In the genomic region with DNA sequence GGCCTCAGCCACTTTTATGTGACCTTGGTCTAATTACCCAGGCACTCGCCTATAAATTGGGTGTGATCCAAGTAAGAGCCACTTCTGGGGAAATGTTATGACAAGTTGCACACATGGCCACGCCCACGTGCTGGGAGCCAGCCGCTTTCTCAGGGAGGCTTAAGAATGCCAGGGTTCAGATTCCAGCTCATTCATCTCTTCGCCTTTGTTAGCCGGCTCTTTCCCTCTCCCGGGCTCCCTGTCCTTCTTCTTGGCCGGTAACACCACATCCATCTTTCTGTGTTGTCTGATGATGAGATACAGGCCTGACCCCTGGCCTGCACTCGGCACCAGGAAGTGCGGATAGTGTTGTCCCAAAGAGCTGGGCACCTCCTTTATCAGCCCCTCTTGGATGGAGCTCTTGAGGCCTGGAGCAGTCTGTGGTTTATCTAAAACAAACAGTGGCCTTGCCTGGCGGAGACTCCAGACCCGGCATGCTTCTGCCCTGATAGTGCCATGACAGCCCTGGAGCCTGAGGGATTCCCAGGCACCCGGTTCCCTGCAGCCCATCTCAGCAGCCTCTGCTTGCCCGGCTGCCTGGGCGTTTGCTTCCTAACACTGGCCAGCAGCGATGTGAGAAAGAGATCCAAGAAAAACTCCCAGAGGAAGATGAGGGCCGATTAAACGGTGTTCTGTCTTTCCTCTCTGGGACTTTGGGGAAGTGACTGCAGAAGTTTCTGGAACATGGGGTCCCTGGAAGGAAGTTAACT, we compare ENCODE assay signal across 8 mouse cellular contexts.
DNase-seq lines count a peak whose midpoint lies in the region; ATAC-seq and TF ChIP-seq lines count a peak whose summit lies in the region.

No protein-coding gene starts in this region.

- 0 out of 2 replicates have a peak overlapping the region, but pooled peaks have one; percentile 5 for H3K27ac ChIP-seq in MEL (ENCODE audit: control insufficient read depth, low read depth, low read length)
- H3K27ac ChIP-seq in forebrain, postnatal 0 days (ENCODE audit: low read depth, low read length) = no peak overlapping the region
- peak overlapping the region; percentile 86 for H3K27ac ChIP-seq in hindbrain, embryonic 12.5 days
- peak overlapping the region; percentile 90 for H3K27ac ChIP-seq in limb, embryonic 11.5 days (replicated peaks; ENCODE audit: low read depth, low read length)
- peak overlapping the region; percentile 83 for H3K27ac ChIP-seq in midbrain, embryonic 12.5 days (replicated peaks)
- H3K27ac ChIP-seq in stomach, postnatal 0 days (replicated peaks) = peak overlapping the region; percentile 88

- H3K27me3 ChIP-seq in MEL (ENCODE audit: control insufficient read depth in 1 of 2, insufficient read depth in 2 of 2, low read length in 2 of 2) = no peaks in the 10 kb centered on the region
- H3K27me3 ChIP-seq in forebrain, postnatal 0 days (ENCODE audit: insufficient read depth, low read length) = no peaks in the 10 kb centered on the region
- no peaks in the 10 kb centered on the region for H3K27me3 ChIP-seq in hindbrain, embryonic 12.5 days
- no peaks in the 10 kb centered on the region for H3K27me3 ChIP-seq in limb, embryonic 11.5 days (ENCODE audit: control insufficient read depth, insufficient read depth, low read length)
- H3K27me3 ChIP-seq in midbrain, embryonic 12.5 days = no peaks in the 10 kb centered on the region
- H3K27me3 ChIP-seq in stomach, postnatal 0 days (ENCODE audit: control insufficient read depth, insufficient read depth, low read length) = no peaks in the 10 kb centered on the region

- no peak overlapping the region for H3K9ac ChIP-seq in MEL (ENCODE audit: control insufficient read depth, low read depth, low read length, poor library complexity, severe bottlenecking)
- no peak overlapping the region for H3K9ac ChIP-seq in forebrain, postnatal 0 days
- no peak overlapping the region for H3K9ac ChIP-seq in hindbrain, embryonic 12.5 days
- H3K9ac ChIP-seq in limb, embryonic 11.5 days (ENCODE audit: low read length) = peak overlapping the region; percentile 45
- peak overlapping the region; percentile 37; the same call in 1 of the 2 replicates for H3K9ac ChIP-seq in midbrain, embryonic 12.5 days (replicated peaks)
- H3K9ac ChIP-seq in stomach, postnatal 0 days (ENCODE audit: low read length) = peak overlapping the region; percentile 24; the same call in 1 of the 2 replicates

- no peak overlapping the region for H3K4me2 ChIP-seq in forebrain, postnatal 0 days (ENCODE audit: low read depth)
- H3K4me2 ChIP-seq in hindbrain, embryonic 12.5 days (replicated peaks) = 0 out of 2 replicates have a peak overlapping the region, but pooled peaks have one; percentile 3
- H3K4me2 ChIP-seq in limb, embryonic 11.5 days (ENCODE audit: low read depth, severe bottlenecking) = peak overlapping the region; percentile 24
- peak overlapping the region; percentile 10; the same call in 1 of the 2 replicates for H3K4me2 ChIP-seq in midbrain, embryonic 12.5 days (replicated peaks)
- H3K4me2 ChIP-seq in stomach, postnatal 0 days (replicated peaks; ENCODE audit: low read depth) = peak overlapping the region; percentile 25

- H3K36me3 ChIP-seq in MEL (ENCODE audit: control insufficient read depth in 1 of 2, insufficient read depth in 2 of 2, low read length in 2 of 2) = no peaks in the 10 kb centered on the region
- H3K36me3 ChIP-seq in forebrain, postnatal 0 days (ENCODE audit: insufficient read depth) = peaks cover 18% of the 10 kb centered on the region; the same call in 1 of the 2 replicates
- H3K36me3 ChIP-seq in hindbrain, embryonic 12.5 days = peaks cover 12% of the 10 kb centered on the region
- H3K36me3 ChIP-seq in limb, embryonic 11.5 days (ENCODE audit: control insufficient read depth, insufficient read depth, low read length) = peaks cover 7% of the 10 kb centered on the region
- peaks cover 16% of the 10 kb centered on the region for H3K36me3 ChIP-seq in midbrain, embryonic 12.5 days
- peaks cover 6% of the 10 kb centered on the region; the same call in 1 of the 2 replicates for H3K36me3 ChIP-seq in stomach, postnatal 0 days (ENCODE audit: control insufficient read depth, insufficient read depth, low read length)

- 0 out of 2 replicates have a peak, but pooled peaks have one; percentile 32 for ATAC-seq in forebrain, postnatal 0 days
- ATAC-seq in hindbrain, embryonic 12.5 days (ENCODE audit: low FRiP score) = no peak
- ATAC-seq in limb, embryonic 11.5 days (ENCODE audit: insufficient number of reproducible peaks, low FRiP score, low TSS enrichment, low read depth) = peak; percentile 51; the same call in 1 of the 2 replicates
- peak; percentile 62 for ATAC-seq in midbrain, embryonic 12.5 days (ENCODE audit: low FRiP score, low read depth)
- peak; percentile 82 for ATAC-seq in stomach, postnatal 0 days (ENCODE audit: low FRiP score, low TSS enrichment)
- no peak for ATAC-seq in megakaryocyte, adult 5-6 weeks (ENCODE audit: poor library complexity, severe bottlenecking)

- H3K79me2 ChIP-seq in MEL (ENCODE audit: control insufficient read depth, insufficient read depth, low read length, poor library complexity) = no peaks in the 10 kb centered on the region

- no peak for TF ChIP-seq POLR2A in MEL (IDR thresholded peaks at IDR 0.05; ENCODE audit: control insufficient read depth in 1 of 2, insufficient read depth in 1 of 2, low read depth in 1 of 2, low read length in 2 of 2, poor library complexity in 1 of 2)
- no peak for TF ChIP-seq POLR2A in brain, embryonic 14.5 days (IDR thresholded peaks at IDR 0.05; ENCODE audit: borderline replicate concordance, extremely low read depth, insufficient read depth, insufficient read length, poor library complexity, severe bottlenecking)

- no peaks in the 10 kb centered on the region for H3K9me3 ChIP-seq in MEL (replicated peaks; ENCODE audit: insufficient read depth, low read length)
- H3K9me3 ChIP-seq in forebrain, postnatal 0 days (ENCODE audit: low read length) = no peaks in the 10 kb centered on the region
- no peaks in the 10 kb centered on the region for H3K9me3 ChIP-seq in hindbrain, embryonic 12.5 days (replicated peaks)
- no peaks in the 10 kb centered on the region for H3K9me3 ChIP-seq in limb, embryonic 11.5 days (ENCODE audit: control insufficient read depth, low read length)
- H3K9me3 ChIP-seq in midbrain, embryonic 12.5 days = no peaks in the 10 kb centered on the region
- H3K9me3 ChIP-seq in stomach, postnatal 0 days (ENCODE audit: control insufficient read depth, low read length) = no peaks in the 10 kb centered on the region

- no peak overlapping the region for H3K4me3 ChIP-seq in MEL (ENCODE audit: control insufficient read depth in 1 of 2, insufficient read depth in 1 of 2, low read depth in 2 of 2, low read length in 2 of 2)
- H3K4me3 ChIP-seq in forebrain, postnatal 0 days (ENCODE audit: low read depth, low read length) = no peak overlapping the region
- no peak overlapping the region for H3K4me3 ChIP-seq in hindbrain, embryonic 12.5 days
- H3K4me3 ChIP-seq in limb, embryonic 11.5 days (ENCODE audit: low read depth, low read length) = no peak overlapping the region
- H3K4me3 ChIP-seq in midbrain, embryonic 12.5 days = no peak overlapping the region
- H3K4me3 ChIP-seq in stomach, postnatal 0 days (ENCODE audit: low read depth, low read length) = no peak overlapping the region

- no peak for TF ChIP-seq EP300 in MEL (IDR thresholded peaks at IDR 0.05; ENCODE audit: low read depth in 1 of 2, low read length in 2 of 2)
- TF ChIP-seq EP300 in stomach, postnatal 0 days (optimal IDR thresholded peaks at IDR 0.05) = peak; percentile 21

- TF ChIP-seq CTCF in MEL (IDR thresholded peaks at IDR 0.05 in 2 of 3, conservative IDR thresholded peaks at IDR 0.05 in 1 of 3; ENCODE audit: control insufficient read depth in 1 of 3, insufficient read depth in 1 of 3, low read depth in 2 of 3, low read length in 3 of 3, poor library complexity in 1 of 3, severe bottlenecking in 1 of 3) = no peak
- TF ChIP-seq CTCF in brain, embryonic 14.5 days (IDR thresholded peaks at IDR 0.05; ENCODE audit: borderline replicate concordance, extremely low read depth, insufficient read depth, insufficient read length) = no peak
- no peak for TF ChIP-seq CTCF in forebrain, postnatal 0 days (IDR thresholded peaks at IDR 0.05; ENCODE audit: low read depth)
- TF ChIP-seq CTCF in stomach, postnatal 0 days (IDR thresholded peaks at IDR 0.05; ENCODE audit: low read depth) = no peak

- 13% methylated on average over 18 of the region's 18 CpGs for WGBS in forebrain, postnatal 0 days
- WGBS in hindbrain, embryonic 12.5 days = 16% methylated on average over 18 of the region's 18 CpGs
- WGBS in limb, embryonic 11.5 days = 10% methylated on average over 18 of the region's 18 CpGs
- WGBS in midbrain, embryonic 12.5 days = 22% methylated on average over 18 of the region's 18 CpGs
- WGBS in stomach, postnatal 0 days = 3% methylated on average over 18 of the region's 18 CpGs

- no peak for TF ChIP-seq RAD21 in MEL (IDR thresholded peaks at IDR 0.05; ENCODE audit: low read depth, low read length)

- no peaks in the 10 kb centered on the region for H3K4me1 ChIP-seq in MEL (ENCODE audit: control insufficient read depth in 1 of 2, insufficient read depth in 2 of 2, low read length in 2 of 2)
- no peaks in the 10 kb centered on the region for H3K4me1 ChIP-seq in forebrain, postnatal 0 days (ENCODE audit: insufficient read depth)
- peaks cover 44% of the 10 kb centered on the region for H3K4me1 ChIP-seq in hindbrain, embryonic 12.5 days
- H3K4me1 ChIP-seq in limb, embryonic 11.5 days (ENCODE audit: control insufficient read depth, insufficient read depth, low read length) = peaks cover 33% of the 10 kb centered on the region
- peaks cover 28% of the 10 kb centered on the region for H3K4me1 ChIP-seq in midbrain, embryonic 12.5 days
- peaks cover 21% of the 10 kb centered on the region for H3K4me1 ChIP-seq in stomach, postnatal 0 days (replicated peaks; ENCODE audit: control insufficient read depth, insufficient read depth)

- DNase-seq in MEL (ENCODE audit: low read depth, low spot score) = peak; percentile 45
- DNase-seq in brain, embryonic 14.5 days (ENCODE audit: low read depth) = peak; percentile 96
- peak; percentile 47 for DNase-seq in forebrain, postnatal 0 days
- peak; percentile 84 for DNase-seq in limb, embryonic 11.5 days (ENCODE audit: low spot score)
- peak; percentile 88 for DNase-seq in stomach, postnatal 0 days (ENCODE audit: low spot score)

TF ChIP-seq in MEL, 35 proteins besides CTCF, POLR2A, EP300 and RAD21:
- TF ChIP-seq USF1 (IDR thresholded peaks at IDR 0.05; ENCODE audit: low read depth, low read length) (no peak), TAL1 (IDR thresholded peaks at IDR 0.05; ENCODE audit: low read length) (peak; percentile 84)

Comparison
In these comparisons a context has a peak if more than half of its experiments do, and no peak if none do; other contexts are left out.
1. DNase-seq: peak in every context shown above with its lines; median percentile 96 in brain, embryonic 14.5 days; 88 in stomach, postnatal 0 days; 84 in limb, embryonic 11.5 days; 47 in forebrain, postnatal 0 days; 45 in MEL.
2. H3K9ac ChIP-seq: peak in limb, embryonic 11.5 days (single experiment), midbrain, embryonic 12.5 days (single experiment) and stomach, postnatal 0 days (single experiment); none in MEL (single experiment), forebrain, postnatal 0 days (single experiment) and hindbrain, embryonic 12.5 days (single experiment).
3. ATAC-seq: peak in forebrain, postnatal 0 days (single experiment), limb, embryonic 11.5 days (single experiment), midbrain, embryonic 12.5 days (single experiment) and stomach, postnatal 0 days (single experiment); none in hindbrain, embryonic 12.5 days (single experiment) and megakaryocyte, adult 5-6 weeks (single experiment).